Mouse (Mus musculus): Measurements from ENCODE around the gene Kif6.

DNA sequence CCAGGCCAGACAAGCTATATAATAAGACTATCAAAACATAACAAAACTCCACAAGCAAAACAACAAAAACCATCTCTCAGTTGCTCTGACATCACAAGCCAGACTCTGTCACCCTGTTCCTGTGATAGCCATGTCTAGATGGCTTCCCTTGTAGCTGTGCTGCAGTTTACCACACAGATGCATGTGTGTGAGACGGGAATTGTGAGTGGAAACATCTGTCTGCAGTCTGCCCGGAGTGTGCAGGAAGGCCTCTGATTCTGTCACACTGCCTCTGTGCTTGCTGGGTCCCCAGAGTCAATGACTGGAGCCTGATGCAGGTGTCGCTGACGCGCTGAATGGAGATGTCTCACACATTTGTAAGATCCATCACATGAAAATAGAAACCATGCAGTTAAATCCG, 150.0 kb downstream of the Kif6 start:
- no peak for TF ChIP-seq CTCF (conservative IDR thresholded peaks at IDR 0.05; ENCODE audit: low read length)
- TF ChIP-seq NANOG (IDR thresholded peaks at IDR 0.05; ENCODE audit: borderline replicate concordance, low read length): no peak

Measured in E14TG2a.4 (cell line).